Mouse (Mus musculus): ENCODE data around the gene Dmrta2.

GRCm38 (mm10) chr4:110006044-110006443, 28.2 kb downstream of the Dmrta2 start:
- TF ChIP-seq CTCF (IDR thresholded peaks at IDR 0.05; ENCODE audit: low read depth, low read length) (no peak), POLR2A (IDR thresholded peaks at IDR 0.05; ENCODE audit: insufficient read depth, low read length) (no peak), EP300 (IDR thresholded peaks at IDR 0.05; ENCODE audit: insufficient read depth, low read depth, low read length) (no peak)
